Mouse (Mus musculus): Measurements from ENCODE around the gene Zfp174.

Gene Zfp174

DNA sequence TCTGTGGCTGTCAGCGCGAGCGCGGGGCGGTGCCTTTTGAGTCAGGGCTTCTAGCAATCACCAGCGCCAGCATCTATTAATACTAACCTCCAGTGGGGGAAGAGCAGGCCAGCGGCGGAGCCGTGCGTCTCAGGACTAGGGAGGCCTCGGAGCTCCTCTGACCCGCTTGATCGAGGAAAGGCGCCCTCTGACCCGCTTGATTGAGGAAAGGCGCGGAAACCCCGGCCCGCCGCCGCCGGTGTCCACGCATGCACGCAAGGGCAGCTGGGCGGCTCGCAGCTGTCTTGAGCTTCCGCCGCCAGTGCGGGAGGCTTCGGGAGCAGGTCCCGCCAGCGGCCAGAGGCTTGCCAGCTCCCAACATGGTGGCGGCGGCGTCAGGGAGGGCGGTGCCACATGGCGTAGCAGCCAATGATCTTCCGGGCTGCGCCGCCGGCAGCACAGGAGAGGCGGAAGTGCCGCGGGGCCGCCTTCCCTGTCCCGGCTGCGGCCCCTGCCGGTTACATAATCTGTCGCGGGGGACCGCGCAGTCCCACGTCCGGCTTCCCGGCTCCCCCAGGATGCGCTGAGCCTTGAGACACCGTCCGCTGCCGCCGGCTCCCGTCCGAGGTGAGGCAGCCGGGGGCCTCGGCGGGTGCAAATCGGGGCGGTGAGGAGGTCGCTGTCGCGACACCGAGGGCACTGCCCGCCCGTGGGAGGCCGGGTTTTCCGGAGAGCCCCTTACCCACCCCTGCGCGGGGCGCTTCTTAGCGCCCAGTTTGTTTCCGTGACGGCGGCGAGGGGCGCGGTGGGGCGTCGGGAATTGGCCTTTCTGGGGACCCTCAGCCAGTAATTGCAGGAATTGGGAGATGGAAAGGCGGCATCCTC, 37.4 kb downstream of the Zfp174 start, which contains the start of the genes Zfp597 and Gm20695:
Gene Zfp597 (minus strand): TSS at position 361 of the 864 bp plus-strand sequence.
Gene Gm20695 (plus strand): TSS at position 448 of the 864 bp plus-strand sequence.
- peak; percentile 89 for DNase-seq (ENCODE audit: low read depth, low spot score)

DNA sequence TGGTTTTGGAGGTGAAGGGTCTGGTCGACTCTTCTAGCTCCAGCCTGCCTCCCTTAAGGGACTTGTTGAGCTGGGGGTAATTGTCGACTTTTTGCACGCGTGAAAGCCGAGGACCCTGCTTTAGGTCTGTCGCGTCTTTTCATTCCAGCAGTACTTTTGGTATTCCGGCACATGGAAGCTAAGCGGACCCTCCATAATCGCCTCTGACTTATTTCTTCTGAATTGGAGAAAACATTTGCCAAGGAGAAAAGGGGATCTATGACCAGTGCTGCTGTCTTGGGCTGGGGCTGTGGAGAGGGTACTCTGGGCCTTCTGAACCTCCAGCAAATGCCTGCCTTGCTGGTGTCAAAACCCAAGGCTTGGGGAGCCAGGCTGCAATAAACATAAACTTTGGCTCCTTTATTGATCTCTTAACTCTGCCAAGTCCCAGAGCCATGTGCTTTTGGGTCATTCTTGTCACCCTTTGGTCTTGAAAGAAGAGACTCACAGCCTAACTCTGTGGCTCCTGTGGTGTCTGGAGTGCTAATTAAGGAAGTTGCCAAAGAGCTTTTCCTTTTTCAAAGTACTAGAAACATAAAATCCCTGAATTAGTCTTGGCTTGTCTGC, 38.1 kb downstream of the Zfp174 start:
- no peak for DNase-seq (ENCODE audit: low read depth, low spot score)

DNA sequence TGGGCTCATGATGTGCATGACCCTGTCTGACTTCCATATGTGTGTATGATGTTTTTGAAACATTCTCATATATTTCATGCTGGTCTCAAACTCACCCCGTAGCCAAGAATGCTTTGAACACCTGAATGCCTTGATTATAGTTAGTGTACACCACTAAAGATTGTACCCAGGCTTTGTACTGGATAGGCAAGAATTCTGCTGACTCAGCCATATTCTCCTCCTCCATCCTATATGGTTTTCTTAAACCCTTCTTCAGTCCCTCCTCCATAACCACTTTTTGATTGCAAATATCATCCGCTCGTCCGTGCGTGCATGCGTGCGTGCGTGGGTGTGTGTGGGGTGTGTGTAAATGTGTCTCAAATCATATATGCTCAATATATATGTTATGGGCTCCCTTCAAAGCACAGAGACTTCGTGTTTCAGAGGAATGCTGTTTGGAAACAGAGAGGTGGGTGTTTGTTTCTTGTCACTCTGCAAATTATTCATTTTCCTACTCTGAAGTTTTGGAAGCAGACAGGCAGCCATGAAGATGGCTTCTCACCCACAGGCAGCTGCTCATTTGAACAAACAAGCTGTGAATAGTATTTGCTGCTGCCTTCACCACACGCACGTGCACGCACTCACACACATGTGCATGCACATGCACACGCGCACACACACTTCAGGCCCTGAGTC, 44.7 kb downstream of the Zfp174 start:
- DNase-seq (ENCODE audit: low read depth, low spot score) = no peak

DNA sequence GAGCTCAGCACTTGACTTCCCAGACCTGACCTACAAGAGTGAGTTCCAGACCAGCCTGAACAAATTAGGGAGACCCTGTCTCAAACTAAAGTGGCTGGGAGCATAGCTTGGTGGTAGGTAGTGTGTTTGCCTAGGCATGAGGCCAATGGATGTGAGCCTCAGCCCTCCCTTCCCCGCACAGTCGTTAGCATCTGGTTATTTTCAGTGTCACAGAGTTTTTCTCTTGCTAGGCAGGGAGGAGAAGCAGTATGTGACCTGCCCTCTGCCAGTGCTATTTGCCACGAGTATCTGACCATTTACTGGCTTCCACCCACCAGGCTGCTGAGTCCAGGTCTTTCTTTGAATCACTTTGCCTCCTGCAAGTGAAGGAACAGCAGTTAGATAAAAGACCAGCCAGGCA, 46.7 kb downstream of the Zfp174 start:
- DNase-seq (ENCODE audit: low read depth, low spot score) = no peak

DNA sequence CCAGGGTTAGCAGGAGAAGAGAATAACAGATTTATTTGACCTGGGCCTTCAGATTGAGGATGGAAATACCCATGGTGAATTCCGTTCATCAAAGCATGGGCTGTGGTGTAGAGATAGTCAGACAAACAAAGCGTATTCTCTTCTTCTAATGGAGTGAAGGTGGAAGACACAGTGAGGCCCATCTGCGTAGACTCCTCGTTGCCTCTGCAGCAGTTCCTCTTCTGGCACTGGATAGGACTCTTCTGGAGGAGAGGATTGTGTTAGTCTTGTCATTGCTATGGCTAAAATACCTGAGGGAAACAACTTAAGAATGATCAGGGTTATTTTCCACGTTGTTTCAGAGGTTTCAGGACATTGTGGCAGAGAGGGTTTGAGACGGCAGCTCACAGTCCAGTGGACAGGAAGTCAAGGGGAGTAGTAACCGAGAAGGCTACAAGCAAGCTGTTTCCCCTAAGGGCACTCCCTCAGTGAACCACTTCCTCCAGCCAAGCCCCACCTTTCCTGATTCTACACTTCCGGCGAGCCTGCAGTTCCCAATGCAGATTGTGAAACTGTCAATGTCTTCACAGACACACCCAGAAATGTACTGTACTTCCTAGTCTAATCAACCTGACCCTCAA, 48.2 kb downstream of the Zfp174 start:
- no peak for DNase-seq (ENCODE audit: low read depth, low spot score)

DNA sequence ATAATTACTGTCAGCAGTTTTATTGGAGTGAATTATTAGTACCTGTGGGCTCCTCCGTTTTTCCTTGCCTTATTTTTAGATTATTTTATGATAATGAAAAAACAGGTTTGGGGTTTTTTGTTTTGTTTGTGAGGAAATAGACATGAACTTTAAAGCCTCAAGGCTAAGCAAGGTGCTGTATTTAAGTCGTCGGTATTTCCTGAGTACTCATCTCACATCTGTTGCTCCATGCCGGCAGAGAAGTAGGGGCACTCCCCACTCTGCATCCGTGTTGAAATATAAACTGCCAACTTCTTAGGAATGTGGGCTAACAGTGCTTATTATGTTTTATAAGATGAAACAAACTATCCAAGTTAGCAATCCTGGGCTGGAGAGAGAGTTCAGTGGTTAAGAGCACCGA, 49.0 kb downstream of the Zfp174 start:
- DNase-seq (ENCODE audit: low read depth, low spot score) = no peak

DNA sequence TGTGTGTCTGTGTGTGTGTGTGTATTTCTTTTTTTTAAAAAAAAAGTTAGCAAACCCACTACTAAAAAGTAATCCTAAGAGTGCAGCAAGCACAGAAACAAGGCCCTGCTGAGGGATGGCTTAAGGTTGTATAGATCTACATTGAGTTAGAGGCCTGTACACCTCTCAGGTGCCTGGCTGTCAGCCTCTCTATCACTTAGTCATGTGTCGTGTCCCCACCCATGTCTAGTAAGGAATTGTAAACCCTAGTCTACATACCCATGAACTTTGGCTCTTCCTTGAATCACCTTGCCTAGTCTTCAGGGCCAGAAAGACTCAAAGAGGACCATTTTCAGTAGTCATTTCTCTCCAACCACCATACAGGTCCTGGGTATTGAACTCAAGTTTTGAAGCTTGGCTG, 49.5 kb downstream of the Zfp174 start:
- DNase-seq (ENCODE audit: low read depth, low spot score) = no peak

DNA sequence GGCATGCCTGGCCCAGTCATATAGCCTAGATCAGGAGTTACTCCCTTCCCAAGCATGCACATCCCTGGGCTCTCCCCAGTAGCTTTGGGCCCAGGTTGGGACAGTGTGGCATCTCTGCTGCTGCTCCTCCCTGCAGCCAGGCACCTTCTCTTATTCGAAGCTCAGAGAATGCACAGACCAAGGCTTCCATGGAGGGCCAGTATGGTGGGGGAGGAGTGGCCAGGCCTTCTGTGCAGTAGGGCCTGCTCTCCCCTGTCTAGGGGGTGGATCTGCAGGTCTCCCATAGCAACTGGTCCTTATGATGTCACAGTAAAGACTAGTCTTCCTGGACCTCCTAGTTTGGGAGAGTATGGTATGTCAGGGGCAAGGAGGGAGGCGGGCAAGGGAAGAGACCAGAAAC, 60.4 kb downstream of the Zfp174 start:
- no peak for DNase-seq (ENCODE audit: low read depth, low spot score)

Data from c-Kit-negative CD71-positive TER-119-positive erythroid progenitor cells, embryonic 14.5 days (primary cell).